ENCODE assay signal across 26 mouse cellular contexts in genomic region chr8:93441936-93442335, GRCm38 (mm10).
DNase-seq lines count a peak whose midpoint lies in the region; ATAC-seq and TF ChIP-seq lines count a peak whose summit lies in the region.
"Had no signal": no experiment of that assay in that cellular context is flagged by ENCODE, and none has a peak within 500 bp of the region (broad histone marks: within the 10 kb centered on the region; RNA-seq: fewer than 3 reads in every experiment).

No protein-coding gene starts in this region.

- H3K4me3 ChIP-seq in E14TG2a.4 (replicated peaks; ENCODE audit: low read length) (no peak overlapping the region), ES-Bruce4 (ENCODE audit: low read depth, low read length) (no peak overlapping the region)
- H3K4me3 ChIP-seq in liver, embryonic 12.5 days: no peak overlapping the region
- H3K4me3 ChIP-seq: embryonic facial prominence, embryonic 12.5 days; embryonic facial prominence, embryonic 15.5 days; forebrain, embryonic 15.5 days; gastrocnemius, adult 2 months; heart, embryonic 12.5 days; heart, embryonic 15.5 days; hindbrain, embryonic 10.5 days; hindbrain, embryonic 13.5 days; intestine, embryonic 15.5 days had no signal

- 0 out of 2 replicates have a peak, but pooled peaks have one; percentile 8 for TF ChIP-seq CTCF in E14TG2a.4 (conservative IDR thresholded peaks at IDR 0.05; ENCODE audit: low read length)
- no peak for TF ChIP-seq CTCF in ES-Bruce4 (IDR thresholded peaks at IDR 0.05; ENCODE audit: low read depth, low read length)

- H3K9ac ChIP-seq in ES-Bruce4 (ENCODE audit: low read depth, poor library complexity, severe bottlenecking): 0 out of 2 replicates have a peak overlapping the region, but pooled peaks have one; percentile 6
- no peak overlapping the region for H3K9ac ChIP-seq in liver, embryonic 12.5 days
- H3K9ac ChIP-seq: embryonic facial prominence, embryonic 12.5 days; embryonic facial prominence, embryonic 15.5 days; forebrain, embryonic 15.5 days; heart, embryonic 12.5 days; heart, embryonic 15.5 days; hindbrain, embryonic 13.5 days; intestine, embryonic 15.5 days had no signal

- 0 out of 2 replicates have a peak, but pooled peaks cover 6% of the 10 kb centered on the region for H3K36me3 ChIP-seq in E14TG2a.4 (ENCODE audit: insufficient read depth, low read length)
- no peaks in the 10 kb centered on the region for H3K36me3 ChIP-seq in ES-Bruce4 (ENCODE audit: control insufficient read depth, insufficient read depth, low read length, poor library complexity, severe bottlenecking)
- H3K36me3 ChIP-seq in liver, embryonic 12.5 days: no peaks in the 10 kb centered on the region
- H3K36me3 ChIP-seq: embryonic facial prominence, embryonic 12.5 days; embryonic facial prominence, embryonic 15.5 days; forebrain, embryonic 15.5 days; heart, embryonic 12.5 days; heart, embryonic 15.5 days; hindbrain, embryonic 10.5 days; hindbrain, embryonic 13.5 days; intestine, embryonic 15.5 days had no signal

- H3K27me3 ChIP-seq in E14TG2a.4 (ENCODE audit: insufficient read depth, low read length) (no peaks in the 10 kb centered on the region), ES-Bruce4 (ENCODE audit: control insufficient read depth, insufficient read depth, low read length, poor library complexity, severe bottlenecking) (no peaks in the 10 kb centered on the region)
- H3K27me3 ChIP-seq in liver, embryonic 12.5 days (replicated peaks): no peaks in the 10 kb centered on the region
- H3K27me3 ChIP-seq: embryonic facial prominence, embryonic 12.5 days; embryonic facial prominence, embryonic 15.5 days; forebrain, embryonic 15.5 days; heart, embryonic 12.5 days; heart, embryonic 15.5 days; hindbrain, embryonic 13.5 days; intestine, embryonic 15.5 days had no signal

- H3K4me1 ChIP-seq in E14TG2a.4 (replicated peaks; ENCODE audit: low read depth, low read length) (peaks cover 29% of the 10 kb centered on the region), ES-Bruce4 (ENCODE audit: control insufficient read depth, insufficient read depth, low read length) (peaks cover 1% of the 10 kb centered on the region)
- no peaks in the 10 kb centered on the region for H3K4me1 ChIP-seq in liver, embryonic 12.5 days
- H3K4me1 ChIP-seq: embryonic facial prominence, embryonic 12.5 days; embryonic facial prominence, embryonic 15.5 days; heart, embryonic 12.5 days; heart, embryonic 15.5 days; hindbrain, embryonic 13.5 days; intestine, embryonic 15.5 days had no signal

- TF ChIP-seq POLR2A in ES-Bruce4 (IDR thresholded peaks at IDR 0.05; ENCODE audit: insufficient read depth, low read length): no peak

- H3K9me3 ChIP-seq in E14TG2a.4 (ENCODE audit: low read length) (peaks cover 26% of the 10 kb centered on the region), ES-Bruce4 (replicated peaks; ENCODE audit: control insufficient read depth, insufficient read depth, low read length, poor library complexity, severe bottlenecking) (peaks cover 29% of the 10 kb centered on the region)
- no peaks in the 10 kb centered on the region for H3K9me3 ChIP-seq in liver, embryonic 12.5 days (replicated peaks)
- H3K9me3 ChIP-seq: embryonic facial prominence, embryonic 12.5 days; embryonic facial prominence, embryonic 15.5 days; forebrain, embryonic 15.5 days; heart, embryonic 12.5 days; heart, embryonic 15.5 days; hindbrain, embryonic 10.5 days; hindbrain, embryonic 13.5 days; intestine, embryonic 15.5 days had no signal

- WGBS in liver, embryonic 12.5 days (ENCODE audit: insufficient replicate concordance): 56% methylated on average over 3 of the region's 3 CpGs

- peak; percentile 99 for DNase-seq in R1 (ENCODE audit: low read depth, low spot score)
- no peak for DNase-seq in layer of hippocampus, adult 9-11 months
- DNase-seq: adrenal gland, postnatal 10 days; adrenal gland, postnatal 36 days; cerebellum, adult 11 months; cerebellum, adult 2 months; cerebellum, adult 9-11 months; cerebellum, postnatal 25 days; gastrocnemius, adult 2 months; gastrocnemius, postnatal 25 days; heart, postnatal 10 days; kidney, adult 11 months had no signal

- peak overlapping the region; percentile 99 for H3K27ac ChIP-seq in ES-Bruce4 (ENCODE audit: insufficient read depth, low read length)
- no peak overlapping the region for H3K27ac ChIP-seq in liver, embryonic 12.5 days
- H3K27ac ChIP-seq: embryonic facial prominence, embryonic 12.5 days; embryonic facial prominence, embryonic 15.5 days; forebrain, embryonic 15.5 days; gastrocnemius, adult 2 months; heart, embryonic 15.5 days; hindbrain, embryonic 10.5 days; hindbrain, embryonic 13.5 days; intestine, embryonic 15.5 days had no signal

- no peak overlapping the region for H3K4me2 ChIP-seq in liver, embryonic 12.5 days
- H3K4me2 ChIP-seq: embryonic facial prominence, embryonic 12.5 days; embryonic facial prominence, embryonic 15.5 days; forebrain, embryonic 15.5 days; heart, embryonic 12.5 days; heart, embryonic 15.5 days; hindbrain, embryonic 13.5 days; intestine, embryonic 15.5 days had no signal

- ATAC-seq in cerebellum, adult (ENCODE audit: insufficient number of reproducible peaks, low FRiP score, low TSS enrichment): no peak
- no peak for ATAC-seq in liver, embryonic 12.5 days
- ATAC-seq: CD4-positive, CD25-positive, alpha-beta regulatory T cell, adult 4 months; forebrain, embryonic 15.5 days; hindbrain, embryonic 16.5 days; intestine, embryonic 15.5 days had no signal

- TF ChIP-seq EP300 in ES-Bruce4 (IDR thresholded peaks at IDR 0.05; ENCODE audit: insufficient read depth, low read depth, low read length): no peak
